Mouse (Mus musculus): Measurements from ENCODE around the gene Map2k1.
"Not testable (repeated sequence)": the region's sequence is repeated elsewhere in the genome, so short reads cannot be mapped to it uniquely, and the experiment has no call there.

Gene Map2k1

GRCm38 (mm10) chr9:64202866-64203265 is 50.6 kb downstream of the Map2k1 start:
- no peak for DNase-seq (ENCODE audit: low spot score)

DNA sequence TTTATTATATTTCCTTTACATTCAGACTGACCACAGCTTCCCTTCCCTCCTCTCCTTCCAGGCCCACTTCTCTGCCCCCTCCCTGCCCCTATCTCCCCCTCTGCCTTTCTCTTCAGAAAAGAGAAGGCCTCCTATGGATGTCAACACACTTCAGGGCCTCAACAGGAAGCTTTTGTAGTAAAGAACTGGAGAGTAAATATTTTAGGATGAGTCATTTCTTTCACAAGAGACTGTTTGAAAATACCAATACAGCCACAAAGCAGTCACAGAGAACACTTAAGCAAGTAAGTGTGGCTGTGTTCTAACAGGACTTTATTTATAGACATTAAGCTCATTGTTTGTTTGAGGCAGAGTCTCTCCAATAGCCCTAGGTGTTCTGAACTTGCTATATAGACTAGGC is 51.1 kb downstream of the Map2k1 start:
- DNase-seq (ENCODE audit: low spot score), result no peak

DNA sequence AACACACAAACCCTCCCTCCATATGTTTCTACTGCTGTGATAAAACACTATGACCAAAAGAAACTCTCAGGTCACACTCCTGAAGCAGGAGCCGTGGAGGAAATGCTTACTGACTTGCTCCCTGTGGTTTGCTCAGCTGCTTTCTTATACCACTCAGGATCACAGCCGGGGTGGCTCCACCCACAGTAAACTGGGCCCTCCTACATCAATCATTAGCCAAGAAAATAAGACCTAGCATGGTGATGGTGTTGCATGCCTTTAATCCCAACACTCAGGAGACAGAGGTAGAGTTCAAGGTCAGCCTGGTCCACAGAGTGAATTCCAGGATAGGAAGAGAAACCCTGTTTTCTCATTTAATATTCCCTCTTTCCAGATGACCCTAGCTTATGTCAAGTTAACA is 53.5 kb downstream of the Map2k1 start:
- DNase-seq (ENCODE audit: low spot score), result no peak

GRCm38 (mm10) chr9:64198763-64199418 is 54.5 kb downstream of the Map2k1 start:
- DNase-seq (ENCODE audit: low spot score), result not testable (repeated sequence)

GRCm38 (mm10) chr9:64198068-64198762 is 55.2 kb downstream of the Map2k1 start:
- DNase-seq (ENCODE audit: low spot score), result no peak

GRCm38 (mm10) chr9:64197524-64197923 is 55.9 kb downstream of the Map2k1 start:
- no peak for DNase-seq (ENCODE audit: low spot score)

GRCm38 (mm10) chr9:64195554-64195953 is 57.9 kb downstream of the Map2k1 start:
- no peak for DNase-seq (ENCODE audit: low spot score)

- no peak for DNase-seq (ENCODE audit: low spot score)
These were observed 59.6 kb downstream of the Map2k1 start for GRCm38 (mm10) chr9:64193879-64194278.

DNA sequence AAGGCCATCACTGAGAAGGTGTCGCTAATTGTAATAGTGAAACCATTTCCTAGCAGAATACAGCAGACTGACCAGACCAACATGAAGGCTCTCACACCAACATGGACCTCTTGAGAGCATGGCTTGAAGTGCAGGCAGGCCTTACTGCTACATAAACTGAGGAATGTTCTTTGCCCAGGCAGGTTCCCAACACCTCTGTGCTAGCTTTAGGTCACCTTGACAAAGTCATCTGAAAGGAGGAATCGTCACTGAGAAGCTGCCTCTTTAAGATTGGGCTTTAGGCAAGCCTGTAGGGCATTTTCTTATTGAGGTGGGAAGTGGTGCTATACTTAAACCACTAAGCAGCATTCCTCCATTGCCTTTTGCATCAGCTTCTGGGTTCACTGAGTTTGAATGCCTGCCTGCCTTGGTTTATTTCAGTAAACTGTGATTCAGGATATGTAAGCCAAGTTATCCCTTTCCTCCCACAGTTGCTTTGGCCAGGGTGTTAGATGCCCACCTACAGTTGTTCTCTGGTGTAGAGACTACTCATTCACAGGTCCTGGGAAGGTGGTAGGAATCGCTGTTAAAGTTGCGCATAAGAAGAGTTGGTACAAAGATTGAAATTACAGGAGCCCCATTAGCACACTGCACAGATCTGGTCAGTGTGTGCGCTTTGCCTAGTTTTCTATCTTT is 69.1 kb downstream of the Map2k1 start:
- DNase-seq (ENCODE audit: low spot score), result no peak

DNA sequence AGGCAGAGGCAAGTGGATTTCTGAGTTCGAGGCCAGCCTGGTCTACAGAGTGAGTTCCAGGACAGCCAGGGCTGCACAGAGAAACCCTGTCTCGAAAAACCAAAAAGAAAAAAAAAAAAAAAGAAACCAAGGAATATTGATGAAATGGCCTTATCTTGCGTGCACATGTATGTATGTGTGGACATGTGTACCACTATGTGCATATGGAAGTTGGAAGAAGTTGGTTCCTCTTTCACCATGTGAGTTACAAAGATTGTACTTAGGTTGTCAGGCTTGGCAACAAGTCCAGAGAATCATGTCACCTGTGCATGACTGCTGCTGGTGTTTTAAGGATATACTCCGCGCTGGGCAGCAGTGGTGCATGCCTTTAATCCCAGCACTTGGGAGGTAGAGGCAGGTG is 70.1 kb downstream of the Map2k1 start:
- not testable (repeated sequence) for DNase-seq (ENCODE audit: low spot score)

- DNase-seq (ENCODE audit: low spot score), result peak; percentile 98
These were observed 74.3 kb downstream of the Map2k1 start, which contains the start of gene Snapc5 for GRCm38 (mm10) chr9:64178974-64179646. TSS of gene Snapc5 (plus strand) at chr9:64179274.

- DNase-seq (ENCODE audit: low spot score), result peak; percentile 77
These were observed 74.8 kb downstream of the Map2k1 start for GRCm38 (mm10) chr9:64178610-64178973.

DNA sequence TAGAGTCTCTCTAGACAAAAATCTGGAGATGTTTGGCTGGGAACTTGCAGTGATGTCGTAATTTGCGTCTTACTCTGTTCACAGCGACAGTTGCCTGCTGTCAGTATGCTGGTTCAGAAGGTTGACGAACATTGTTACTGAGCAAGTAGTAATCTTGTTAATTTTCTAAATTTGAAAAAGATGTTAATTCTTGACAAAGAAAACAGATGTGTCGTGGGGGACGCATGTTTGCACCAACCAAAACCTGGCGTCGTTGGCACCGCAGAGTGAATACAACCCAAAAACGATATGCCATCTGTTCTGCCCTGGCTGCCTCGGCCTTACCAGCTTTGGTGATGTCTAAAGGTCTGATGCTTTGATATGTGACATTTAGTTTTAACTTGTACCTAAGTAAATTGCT is 78.1 kb downstream of the Map2k1 start:
- no peak for DNase-seq (ENCODE audit: low spot score)

DNA sequence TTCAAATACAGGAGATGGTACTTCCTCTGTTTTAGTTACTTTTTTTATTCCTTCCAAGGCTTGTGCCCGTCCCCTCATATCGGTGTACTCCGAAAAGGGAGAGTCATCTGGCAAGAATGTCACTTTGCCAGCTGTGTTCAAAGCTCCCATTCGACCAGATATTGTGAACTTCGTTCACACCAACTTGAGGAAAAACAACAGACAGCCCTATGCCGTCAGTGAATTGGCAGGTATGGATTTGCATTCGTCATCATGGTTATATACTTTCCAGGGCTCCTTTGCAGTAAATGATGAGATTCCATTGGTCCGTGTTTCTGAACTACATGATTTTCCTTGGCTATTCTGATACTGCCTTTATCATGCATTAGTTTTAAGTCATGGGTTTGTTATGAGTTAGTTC is 78.7 kb downstream of the Map2k1 start:
- DNase-seq (ENCODE audit: low spot score), result no peak

- no peak for DNase-seq (ENCODE audit: low spot score)
These were observed 79.1 kb downstream of the Map2k1 start for GRCm38 (mm10) chr9:64174341-64174740.

- no peak for DNase-seq (ENCODE audit: low spot score)
These were observed 79.7 kb downstream of the Map2k1 start for GRCm38 (mm10) chr9:64173666-64174220.

GRCm38 (mm10) chr9:64172816-64173665 is 80.4 kb downstream of the Map2k1 start, which contains the start of the genes Zwilch and Rpl4:
TSS of gene Zwilch (minus strand) at chr9:64173104.
TSS of gene Rpl4 (plus strand) at chr9:64173375.
- peak; percentile 93 for DNase-seq (ENCODE audit: low spot score)

- no peak for DNase-seq (ENCODE audit: low spot score)
These were observed 81.2 kb downstream of the Map2k1 start for GRCm38 (mm10) chr9:64172145-64172815.

DNA sequence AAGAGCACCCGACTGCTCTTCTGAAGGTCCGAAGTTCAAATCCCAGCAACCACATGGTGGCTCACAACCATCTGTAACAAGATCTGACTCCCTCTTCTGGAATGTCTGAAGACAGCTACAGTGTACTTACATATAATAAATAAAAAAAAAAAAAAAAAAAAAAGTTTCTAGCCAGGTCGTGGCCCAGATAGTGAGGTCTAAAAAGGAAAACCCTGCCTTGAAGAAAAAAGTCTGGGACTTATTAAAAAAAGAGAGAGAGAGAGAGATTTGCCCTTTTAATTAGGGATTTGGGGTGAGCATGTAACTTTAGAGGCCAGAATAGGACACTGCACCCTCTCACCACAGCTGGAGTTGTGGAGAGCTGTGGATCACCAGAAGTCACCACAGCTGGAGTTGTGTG is 83.5 kb downstream of the Map2k1 start:
- not testable (repeated sequence) for DNase-seq (ENCODE audit: low spot score)

DNA sequence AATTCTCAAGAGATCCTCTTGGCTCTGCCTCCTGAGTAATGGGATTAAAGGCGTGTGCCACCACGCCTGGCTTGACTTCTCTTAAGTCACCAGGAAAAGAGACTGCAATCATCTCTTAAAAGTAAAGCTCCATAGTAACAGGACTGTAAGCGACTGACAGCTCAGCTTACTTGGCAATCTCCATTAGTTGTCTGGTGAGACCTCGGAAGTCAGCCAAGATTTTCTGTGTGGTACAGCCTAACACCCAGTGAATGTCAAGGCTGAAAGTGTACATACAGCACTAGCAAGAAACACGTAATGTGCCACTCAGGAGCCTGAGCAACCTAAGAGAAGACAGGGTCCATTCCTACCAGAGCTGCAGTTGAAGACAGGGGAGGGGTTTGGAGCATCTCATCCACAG is 93.0 kb downstream of the Map2k1 start:
- no peak for DNase-seq (ENCODE audit: low spot score)

DNA sequence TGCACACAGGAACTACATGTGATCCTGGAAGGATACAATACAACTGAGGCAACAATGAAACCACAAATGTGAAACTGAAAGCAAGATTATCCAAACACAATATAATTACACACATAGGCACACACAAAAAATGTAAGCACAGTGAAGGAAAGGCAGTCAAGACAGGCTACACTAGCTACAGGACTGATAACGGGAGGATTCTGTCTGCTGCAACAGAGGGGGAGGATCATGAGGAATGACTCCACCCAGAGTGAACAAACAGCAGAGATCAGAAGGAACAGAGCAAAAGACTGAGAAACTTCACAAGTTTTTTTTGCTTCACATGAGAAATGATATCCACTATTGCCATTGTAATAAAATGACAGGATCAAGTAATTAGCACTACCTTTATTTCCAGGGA is 96.8 kb downstream of the Map2k1 start:
- no peak for DNase-seq (ENCODE audit: low spot score)
